Mouse (Mus musculus) neural tube, embryonic 12.5 days (tissue): ENCODE results near the gene Olfr633. TPM values are rescaled to one million over a fixed set of nuclear protein-coding genes. Genes with fewer than 3 reads are reported as not detected.

ENCODE experiments used
- polyA plus RNA-seq: library from polyadenylated mRNA; unstranded; fragments of >200 nt; fragmentation: Nextera tagmentation; extraction: Ambion mirVana; gene quantifications from 2 replicates; pipeline ENCODE4 v1.2.1, GENCODE M21; 2016

Gene Olfr633
- polyA plus RNA-seq, 1 experiment from 2014 or later = not detected

Other genes with a start within 250 kb of the Olfr633 start
- gene Olfr243, start 229.8 kb upstream of the Olfr633 start, polyA plus RNA-seq = not detected in 2 replicates
- gene Olfr628, start 214.1 kb upstream of the Olfr633 start, polyA plus RNA-seq = not detected in 2 replicates
- gene Olfr629, start 199.5 kb upstream of the Olfr633 start, polyA plus RNA-seq = not detected in 2 replicates
- not detected in 2 replicates for gene Olfr630, start 187.1 kb upstream of the Olfr633 start, polyA plus RNA-seq
- gene Olfr69, start 172.8 kb upstream of the Olfr633 start, polyA plus RNA-seq = not detected in 2 replicates
- not detected in 2 replicates for gene Olfr68, start 164.7 kb upstream of the Olfr633 start, polyA plus RNA-seq
- gene Olfr67, start 152.6 kb upstream of the Olfr633 start, polyA plus RNA-seq = not detected in 2 replicates
- gene Hbb-bt, start 130.4 kb upstream of the Olfr633 start, polyA plus RNA-seq = 662 and 699 TPM in 2 replicates
- gene Hbb-bs, start 116.3 kb upstream of the Olfr633 start, polyA plus RNA-seq = 567 and 639 TPM in 2 replicates
- 0.38 TPM in 1 of 2 replicates, not detected in the other for gene Hbb-bh2, start 103.9 kb upstream of the Olfr633 start, polyA plus RNA-seq
- gene Hbb-bh1, start 101.3 kb upstream of the Olfr633 start, polyA plus RNA-seq = 483 and 495 TPM in 2 replicates
- gene Hbb-y, start 91.2 kb upstream of the Olfr633 start, polyA plus RNA-seq = 6,731 and 6,931 TPM in 2 replicates
- not detected in 2 replicates for gene Olfr66, start 58.2 kb upstream of the Olfr633 start, polyA plus RNA-seq
- not detected in 2 replicates for gene Olfr64, start 50.0 kb upstream of the Olfr633 start, polyA plus RNA-seq
- not detected in 2 replicates for gene Olfr65, start 41.0 kb upstream of the Olfr633 start, polyA plus RNA-seq
- not detected in 2 replicates for gene Olfr631, start 15.6 kb upstream of the Olfr633 start, polyA plus RNA-seq
- not detected in 2 replicates for gene Olfr632, start 10.1 kb upstream of the Olfr633 start, polyA plus RNA-seq
- gene Olfr635, start 26.7 kb downstream of the Olfr633 start, polyA plus RNA-seq = not detected in 2 replicates
- gene Olfr638, start 54.3 kb downstream of the Olfr633 start, polyA plus RNA-seq = not detected in 2 replicates
- gene Olfr639, start 72.9 kb downstream of the Olfr633 start, polyA plus RNA-seq = not detected in 2 replicates
- not detected in 2 replicates for gene Olfr640, start 81.1 kb downstream of the Olfr633 start, polyA plus RNA-seq
- gene Olfr641, start 91.0 kb downstream of the Olfr633 start, polyA plus RNA-seq = not detected in 2 replicates
- not detected in 2 replicates for gene Olfr642, start 108.2 kb downstream of the Olfr633 start, polyA plus RNA-seq
- not detected in 2 replicates for gene 4930516K23Rik, start 117.0 kb downstream of the Olfr633 start, polyA plus RNA-seq
- not detected in 2 replicates for gene Olfr644, start 127.4 kb downstream of the Olfr633 start, polyA plus RNA-seq
- gene Olfr645, start 141.0 kb downstream of the Olfr633 start, polyA plus RNA-seq = not detected in 2 replicates
- gene Olfr646, start 160.4 kb downstream of the Olfr633 start, polyA plus RNA-seq = not detected in 2 replicates
- not detected in 2 replicates for gene Ubqln5, start 185.4 kb downstream of the Olfr633 start, polyA plus RNA-seq
- gene Olfr643, start 193.0 kb downstream of the Olfr633 start, polyA plus RNA-seq = not detected in 2 replicates
- not detected in 2 replicates for gene Ubqln3, start 198.8 kb downstream of the Olfr633 start, polyA plus RNA-seq
- gene Ubqlnl, start 206.1 kb downstream of the Olfr633 start, polyA plus RNA-seq = not detected in 2 replicates
- not detected in 2 replicates for gene Olfm5, start 220.4 kb downstream of the Olfr633 start, polyA plus RNA-seq
- 0.43 and 0.56 TPM in 2 replicates for gene Olfr648, start 239.0 kb downstream of the Olfr633 start, polyA plus RNA-seq